ENCODE assay signal across 41 mouse cellular contexts in the genomic region with DNA sequence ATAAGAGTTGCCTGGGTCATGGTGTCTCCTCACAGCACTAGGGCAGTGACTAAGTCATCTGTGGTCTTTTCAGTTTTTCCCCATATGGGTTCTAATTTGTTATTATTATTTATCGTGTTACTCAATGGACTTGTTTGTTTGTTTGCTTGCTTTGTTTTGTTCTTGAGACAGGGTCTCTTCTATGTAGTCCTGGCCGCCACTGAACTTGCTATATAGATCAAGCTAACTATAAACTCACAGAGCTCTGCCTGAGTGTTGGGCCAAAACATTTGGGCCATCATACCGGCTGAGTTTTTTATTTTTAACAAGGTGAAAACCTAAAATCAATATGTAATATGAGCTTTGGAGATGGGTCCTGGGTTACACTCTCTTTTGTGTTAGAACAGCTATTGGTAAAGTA. TPM values are rescaled to one million over a fixed set of nuclear protein-coding genes. Genes with fewer than 3 reads are reported as not detected.
"Had no signal": no experiment of that assay in that cellular context is flagged by ENCODE, and none has a peak within 500 bp of the region (broad histone marks: within the 10 kb centered on the region; RNA-seq: fewer than 3 reads in every experiment).

No protein-coding gene starts in this region.

- H3K4me3 ChIP-seq: heart, embryonic 12.5 days; heart, embryonic 13.5 days; heart, embryonic 15.5 days; hindbrain, embryonic 10.5 days; hindbrain, embryonic 12.5 days; hindbrain, embryonic 13.5 days; hindbrain, embryonic 15.5 days; intestine, embryonic 15.5 days; kidney, embryonic 15.5 days; layer of hippocampus, adult 2 months; left cerebral cortex, adult 2 months had no signal

- H3K4me1 ChIP-seq: heart, embryonic 12.5 days; heart, embryonic 13.5 days; heart, embryonic 15.5 days; hindbrain, embryonic 10.5 days; hindbrain, embryonic 12.5 days; hindbrain, embryonic 13.5 days; hindbrain, embryonic 15.5 days; intestine, embryonic 15.5 days; kidney, embryonic 15.5 days had no signal

- DNase-seq: heart, postnatal 10 days; heart, postnatal 14 days; kidney, adult 11 months; kidney, adult 18-20 months; kidney, adult 2 months; kidney, adult 8-10 months; kidney, adult 9 months; kidney, postnatal 10 days; kidney, postnatal 14 days; kidney, postnatal 25 days; kidney, postnatal 36 days; kidney, postnatal 4 days; layer of hippocampus, adult 9-11 months; layer of hippocampus, postnatal 36 days had no signal

- H3K9me3 ChIP-seq: heart, embryonic 12.5 days; heart, embryonic 13.5 days; heart, embryonic 15.5 days; hindbrain, embryonic 10.5 days; hindbrain, embryonic 12.5 days; hindbrain, embryonic 13.5 days; hindbrain, embryonic 15.5 days; intestine, embryonic 15.5 days; kidney, embryonic 15.5 days had no signal

- H3K27me3 ChIP-seq: hindbrain, embryonic 12.5 days had no signal

- H3K36me3 ChIP-seq: heart, embryonic 12.5 days; heart, embryonic 13.5 days; heart, embryonic 15.5 days; hindbrain, embryonic 10.5 days; hindbrain, embryonic 12.5 days; hindbrain, embryonic 13.5 days; hindbrain, embryonic 15.5 days; intestine, embryonic 15.5 days; kidney, embryonic 15.5 days had no signal

- H3K27ac ChIP-seq: heart, embryonic 13.5 days; heart, embryonic 15.5 days; hindbrain, embryonic 10.5 days; hindbrain, embryonic 12.5 days; hindbrain, embryonic 13.5 days; hindbrain, embryonic 14.5 days; hindbrain, embryonic 15.5 days; hindbrain, postnatal 0 days; intestine, embryonic 15.5 days; kidney, embryonic 15.5 days; kidney, postnatal 0 days; layer of hippocampus, adult 2 months; left cerebral cortex, adult 2 months had no signal

RNA-seq across cellular contexts. Expression of a gene that starts 32.9 kb away (rescaled TPM):
- total RNA-seq: heart, postnatal 10 days; heart, postnatal 14 days; heart, postnatal 25 days; hematopoietic stem cell, adult 5-6 weeks; layer of hippocampus, postnatal 14 days had no signal
- polyA plus RNA-seq: heart, embryonic 11.5 days; heart, embryonic 12.5 days; heart, embryonic 14.5 days; heart, embryonic 15.5 days; heart, embryonic 16.5 days; heart, postnatal 0 days; intestine, embryonic 15.5 days; intestine, embryonic 16.5 days; intestine, postnatal 0 days; kidney, embryonic 14.5 days; kidney, embryonic 16.5 days had no signal

RNA-seq across cellular contexts. Expression of a gene that starts 43.7 kb away (rescaled TPM):
- total RNA-seq: heart, postnatal 14 days; heart, postnatal 25 days had no signal
- polyA plus RNA-seq: heart, embryonic 12.5 days; inflammation-experienced regulatory T-cells, adult 6 months; intestine, postnatal 0 days; large intestine, adult 2 months had no signal
